Mouse (Mus musculus) spleen, adult 2 months (tissue): ENCODE measurements around the gene Frrs1.

Source experiments
- CTCF ChIP-seq: fragments of 200-500 bp; IDR thresholded peaks from 2 replicates; pipeline ENCODE4 v1.5.1; 2011; ENCODE audit warnings: mild to moderate bottlenecking, inconsistent platforms; ENCODE audit not compliant: insufficient read depth, insufficient read length, insufficient replicate concordance; ENCODE audit errors: extremely low read depth
- POLR2A ChIP-seq: fragments of 200-500 bp; IDR thresholded peaks from 2 replicates; pipeline ENCODE4 v1.6.1; 2011; ENCODE audit warnings: low read depth, low read length, inconsistent platforms

DNA sequence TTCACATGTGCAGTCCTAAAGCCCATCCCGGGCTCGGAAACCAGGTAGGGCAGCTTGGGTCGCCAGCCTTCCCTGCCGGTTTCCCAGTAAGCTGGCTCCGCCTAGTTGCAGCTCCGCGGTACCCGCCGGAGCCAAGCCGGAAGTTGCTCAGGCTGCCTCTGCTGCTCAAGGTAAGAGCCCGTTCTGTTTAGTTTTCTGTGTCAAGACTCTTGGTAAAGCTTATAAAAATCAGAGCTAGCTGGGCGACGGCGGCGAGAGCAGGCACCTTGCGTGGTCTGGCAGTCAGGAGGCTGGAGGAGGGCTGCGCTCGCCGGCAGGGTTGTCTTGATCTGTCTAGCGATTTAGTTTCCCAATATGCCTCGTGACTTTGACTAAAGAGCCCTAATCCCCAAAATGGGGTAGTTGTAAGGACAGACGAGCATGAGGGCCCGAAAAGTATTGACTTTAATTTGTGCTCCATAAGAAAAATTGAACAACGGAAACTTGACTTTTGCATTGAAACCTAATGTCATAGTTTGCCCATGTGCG lies 2.3 kb downstream of the Frrs1 start:
- TF ChIP-seq CTCF (no peak), POLR2A (no peak; the same call in 1 of the 2 replicates)
